In genomic region chr8:40132662-40133257, GRCm38 (mm10) we compare ENCODE assay signal across 9 mouse cellular contexts.
A peak's percentile ranks its signal among the peaks of the same experiment; 100 is the strongest.
DNase-seq lines count a peak whose midpoint lies in the region; ATAC-seq lines count a peak whose summit lies in the region.
"Had no signal": no experiment of that assay in that cellular context is flagged by ENCODE, and none has a peak within 500 bp of the region (broad histone marks: within the 10 kb centered on the region; RNA-seq: fewer than 3 reads in every experiment).

No protein-coding gene starts in this region.

- H3K4me3 ChIP-seq in forebrain, embryonic 12.5 days (replicated peaks), result no peak overlapping the region
- no peak overlapping the region for H3K4me3 ChIP-seq in neural tube, embryonic 15.5 days (replicated peaks)
- H3K4me3 ChIP-seq: lung, embryonic 15.5 days had no signal

- no peaks in the 10 kb centered on the region for H3K36me3 ChIP-seq in forebrain, embryonic 12.5 days (replicated peaks)
- no peaks in the 10 kb centered on the region for H3K36me3 ChIP-seq in neural tube, embryonic 15.5 days
- H3K36me3 ChIP-seq: lung, embryonic 15.5 days had no signal

- WGBS in forebrain, embryonic 12.5 days, result 27% methylated on average over 9 of the region's 9 CpGs
- 19% methylated on average over 9 of the region's 9 CpGs for WGBS in neural tube, embryonic 15.5 days

- H3K9me3 ChIP-seq in forebrain, embryonic 12.5 days, result no peaks in the 10 kb centered on the region
- no peaks in the 10 kb centered on the region for H3K9me3 ChIP-seq in neural tube, embryonic 15.5 days (replicated peaks)
- H3K9me3 ChIP-seq: lung, embryonic 15.5 days had no signal

- H3K27ac ChIP-seq in forebrain, embryonic 12.5 days, result no peak overlapping the region
- 0 out of 2 replicates have a peak overlapping the region, but pooled peaks have one; percentile 64 for H3K27ac ChIP-seq in neural tube, embryonic 15.5 days (replicated peaks)
- H3K27ac ChIP-seq: lung, embryonic 15.5 days had no signal

- H3K4me1 ChIP-seq in forebrain, embryonic 12.5 days, result no peaks in the 10 kb centered on the region
- H3K4me1 ChIP-seq in neural tube, embryonic 15.5 days, result no peaks in the 10 kb centered on the region
- H3K4me1 ChIP-seq: lung, embryonic 15.5 days had no signal

- no peaks in the 10 kb centered on the region for H3K27me3 ChIP-seq in forebrain, embryonic 12.5 days
- no peaks in the 10 kb centered on the region for H3K27me3 ChIP-seq in neural tube, embryonic 15.5 days (replicated peaks)
- H3K27me3 ChIP-seq: lung, embryonic 15.5 days had no signal

- ATAC-seq in forebrain, embryonic 12.5 days (ENCODE audit: low FRiP score), result peak; percentile 65
- peak; percentile 78 for ATAC-seq in neural tube, embryonic 15.5 days (ENCODE audit: low FRiP score)

- DNase-seq in left cerebral cortex, adult 11 months (ENCODE audit: low spot score), result peak; percentile 9
- DNase-seq in left cerebral cortex, postnatal 4 days, result no peak
- DNase-seq in R1 (ENCODE audit: low read depth, low spot score), result peak; percentile 56
- DNase-seq in layer of hippocampus, adult 8-10 months (ENCODE audit: low spot score in 2 of 2), result peak; percentile 13 to 36
- DNase-seq in testis, postnatal 10 days (ENCODE audit: low spot score), result no peak
- no peak for DNase-seq in spleen, postnatal 10 days (ENCODE audit: low spot score in 2 of 2)

- no peak overlapping the region for H3K4me2 ChIP-seq in forebrain, embryonic 12.5 days
- H3K4me2 ChIP-seq in neural tube, embryonic 15.5 days, result no peak overlapping the region
- H3K4me2 ChIP-seq: lung, embryonic 15.5 days had no signal

- intact Hi-C loops in left cerebral cortex, postnatal 4 days (cut with DNase I), result no loop called here

- no peak overlapping the region for H3K9ac ChIP-seq in forebrain, embryonic 12.5 days
- no peak overlapping the region for H3K9ac ChIP-seq in neural tube, embryonic 15.5 days (replicated peaks)
- H3K9ac ChIP-seq: lung, embryonic 15.5 days had no signal

Comparison
In these comparisons a context has a peak if more than half of its experiments do, and no peak if none do; other contexts are left out.
1. DNase-seq: peak in left cerebral cortex, adult 11 months (single experiment), R1 (single experiment) and layer of hippocampus, adult 8-10 months (2 of 2); none in left cerebral cortex, postnatal 4 days (single experiment), testis, postnatal 10 days (single experiment) and spleen, postnatal 10 days (0 of 2).